Mouse (Mus musculus): Measurements from ENCODE around the gene Rreb1. TPM values are rescaled to one million over a fixed set of nuclear protein-coding genes. Genes with fewer than 3 reads are reported as not detected.

Gene Rreb1
- polyA plus RNA-seq, 1 experiment from 2014 or later: 13.0 TPM

- H3K4me1 ChIP-seq (ENCODE audit: control insufficient read depth, insufficient read depth, low read length): peaks cover 63% of the 10 kb centered on the region
- H3K4me2 ChIP-seq (ENCODE audit: low read depth, low read length): no peak overlapping the region
- WGBS: 24% methylated on average over 2 of the region's 2 CpGs
- no peaks in the 10 kb centered on the region for H3K9me3 ChIP-seq (replicated peaks; ENCODE audit: control insufficient read depth, low read length)
- no peak; the same call in 1 of the 2 replicates for ATAC-seq (replicated peaks; ENCODE audit: extremely low read depth, insufficient read depth, low FRiP score)
- H3K9ac ChIP-seq (ENCODE audit: low read length): no peak overlapping the region
- no peaks in the 10 kb centered on the region for H3K27me3 ChIP-seq (ENCODE audit: control insufficient read depth, insufficient read depth, low read length)
- H3K4me3 ChIP-seq (ENCODE audit: low read length): no peak overlapping the region
- no peaks in the 10 kb centered on the region for H3K36me3 ChIP-seq (ENCODE audit: control insufficient read depth, insufficient read depth)
- peak overlapping the region; percentile 69 for H3K27ac ChIP-seq (ENCODE audit: low read length)
These were observed 100.7 kb downstream of the Rreb1 start for GRCm38 (mm10) chr13:37878918-37879331.

- no peak for ATAC-seq (replicated peaks; ENCODE audit: extremely low read depth, insufficient read depth, low FRiP score)
- no peaks in the 10 kb centered on the region for H3K36me3 ChIP-seq (ENCODE audit: control insufficient read depth, insufficient read depth)
These were observed 101.4 kb downstream of the Rreb1 start for GRCm38 (mm10) chr13:37879556-37879955.

GRCm38 (mm10) chr13:37880035-37880434, 101.8 kb downstream of the Rreb1 start:
- peak overlapping the region; percentile 33; the same call in 1 of the 2 replicates for H3K4me2 ChIP-seq (ENCODE audit: low read depth, low read length)
- H3K4me1 ChIP-seq (ENCODE audit: control insufficient read depth, insufficient read depth, low read length): peaks cover 58% of the 10 kb centered on the region
- no peak overlapping the region for H3K4me3 ChIP-seq (ENCODE audit: low read length)
- no peak for ATAC-seq (replicated peaks; ENCODE audit: extremely low read depth, insufficient read depth, low FRiP score)
- WGBS: 59% methylated on average over 1 of the region's 1 CpGs
- peak overlapping the region; percentile 69 for H3K27ac ChIP-seq (ENCODE audit: low read length)
- 0 out of 2 replicates have a peak overlapping the region, but pooled peaks have one; percentile 11 for H3K9ac ChIP-seq (ENCODE audit: low read length)
- no peaks in the 10 kb centered on the region for H3K9me3 ChIP-seq (replicated peaks; ENCODE audit: control insufficient read depth, low read length)
- no peaks in the 10 kb centered on the region for H3K27me3 ChIP-seq (ENCODE audit: control insufficient read depth, insufficient read depth, low read length)
- H3K36me3 ChIP-seq (ENCODE audit: control insufficient read depth, insufficient read depth): no peaks in the 10 kb centered on the region

More at GRCm38 (mm10) chr13:37879556-37879955, 101.4 kb downstream of the Rreb1 start:
- Histone ChIP-seq H3K9ac (ENCODE audit: low read length) (no peak overlapping the region), H3K9me3 (replicated peaks; ENCODE audit: control insufficient read depth, low read length) (no peaks in the 10 kb centered on the region), H3K27me3 (ENCODE audit: control insufficient read depth, insufficient read depth, low read length) (no peaks in the 10 kb centered on the region), H3K4me2 (ENCODE audit: low read depth, low read length) (no peak overlapping the region), H3K4me1 (ENCODE audit: control insufficient read depth, insufficient read depth, low read length) (peaks cover 63% of the 10 kb centered on the region), H3K4me3 (ENCODE audit: low read length) (no peak overlapping the region), H3K27ac (ENCODE audit: low read length) (peak overlapping the region; percentile 69)
- WGBS: 44% methylated on average over 5 of the region's 5 CpGs

- 0 out of 2 replicates have a peak overlapping the region, but pooled peaks have one; percentile 23 for H3K9ac ChIP-seq (ENCODE audit: low read length)
- no peak overlapping the region for H3K4me3 ChIP-seq (ENCODE audit: low read length)
- H3K4me1 ChIP-seq (ENCODE audit: control insufficient read depth, insufficient read depth, low read length): peaks cover 61% of the 10 kb centered on the region
- no peaks in the 10 kb centered on the region for H3K27me3 ChIP-seq (ENCODE audit: control insufficient read depth, insufficient read depth, low read length)
- H3K9me3 ChIP-seq (replicated peaks; ENCODE audit: control insufficient read depth, low read length): no peaks in the 10 kb centered on the region
- 36% methylated on average over 9 of the region's 9 CpGs for WGBS
- no peaks in the 10 kb centered on the region for H3K36me3 ChIP-seq (ENCODE audit: control insufficient read depth, insufficient read depth)
- peak overlapping the region; percentile 69 for H3K27ac ChIP-seq (ENCODE audit: low read length)
- H3K4me2 ChIP-seq (ENCODE audit: low read depth, low read length): peak overlapping the region; percentile 33
- 0 out of 2 replicates have a peak, but pooled peaks have one; percentile 10 for ATAC-seq (replicated peaks; ENCODE audit: extremely low read depth, insufficient read depth, low FRiP score)
These were observed 102.5 kb downstream of the Rreb1 start for GRCm38 (mm10) chr13:37880581-37881130.

GRCm38 (mm10) chr13:37882521-37882920, 104.3 kb downstream of the Rreb1 start:
- H3K36me3 ChIP-seq (ENCODE audit: control insufficient read depth, insufficient read depth): no peaks in the 10 kb centered on the region
- peaks cover 55% of the 10 kb centered on the region for H3K4me1 ChIP-seq (ENCODE audit: control insufficient read depth, insufficient read depth, low read length)
- H3K27me3 ChIP-seq (ENCODE audit: control insufficient read depth, insufficient read depth, low read length): no peaks in the 10 kb centered on the region
- H3K27ac ChIP-seq (ENCODE audit: low read length): no peak overlapping the region
- H3K4me3 ChIP-seq (ENCODE audit: low read length): no peak overlapping the region
- H3K9ac ChIP-seq (ENCODE audit: low read length): no peak overlapping the region
- no peaks in the 10 kb centered on the region for H3K9me3 ChIP-seq (replicated peaks; ENCODE audit: control insufficient read depth, low read length)
- H3K4me2 ChIP-seq (ENCODE audit: low read depth, low read length): no peak overlapping the region
- ATAC-seq (replicated peaks; ENCODE audit: extremely low read depth, insufficient read depth, low FRiP score): no peak
- 74% methylated on average over 8 of the region's 8 CpGs for WGBS

GRCm38 (mm10) chr13:37883008-37883407, 104.8 kb downstream of the Rreb1 start:
- H3K9ac ChIP-seq (ENCODE audit: low read length): no peak overlapping the region

GRCm38 (mm10) chr13:37885392-37885791, 107.2 kb downstream of the Rreb1 start:
- H3K27me3 ChIP-seq (ENCODE audit: control insufficient read depth, insufficient read depth, low read length): no peaks in the 10 kb centered on the region
- no peak for ATAC-seq (replicated peaks; ENCODE audit: extremely low read depth, insufficient read depth, low FRiP score)
- WGBS: 87% methylated on average over 2 of the region's 2 CpGs
- H3K9me3 ChIP-seq (replicated peaks; ENCODE audit: control insufficient read depth, low read length): no peaks in the 10 kb centered on the region
- no peak overlapping the region for H3K27ac ChIP-seq (ENCODE audit: low read length)
- H3K4me3 ChIP-seq (ENCODE audit: low read length): no peak overlapping the region
- H3K9ac ChIP-seq (ENCODE audit: low read length): no peak overlapping the region
- H3K36me3 ChIP-seq (ENCODE audit: control insufficient read depth, insufficient read depth): peaks cover 12% of the 10 kb centered on the region
- no peak overlapping the region for H3K4me2 ChIP-seq (ENCODE audit: low read depth, low read length)
- H3K4me1 ChIP-seq (ENCODE audit: control insufficient read depth, insufficient read depth, low read length): peaks cover 35% of the 10 kb centered on the region

More at GRCm38 (mm10) chr13:37883008-37883407, 104.8 kb downstream of the Rreb1 start:
- peaks cover 55% of the 10 kb centered on the region for H3K4me1 ChIP-seq (ENCODE audit: control insufficient read depth, insufficient read depth, low read length)
- 85% methylated on average over 5 of the region's 5 CpGs for WGBS
- H3K4me3 ChIP-seq (ENCODE audit: low read length): no peak overlapping the region
- H3K4me2 ChIP-seq (ENCODE audit: low read depth, low read length): no peak overlapping the region
- no peaks in the 10 kb centered on the region for H3K9me3 ChIP-seq (replicated peaks; ENCODE audit: control insufficient read depth, low read length)
- ATAC-seq (replicated peaks; ENCODE audit: extremely low read depth, insufficient read depth, low FRiP score): no peak
- peak overlapping the region; percentile 9; the same call in 1 of the 2 replicates for H3K27ac ChIP-seq (ENCODE audit: low read length)
- no peaks in the 10 kb centered on the region for H3K36me3 ChIP-seq (ENCODE audit: control insufficient read depth, insufficient read depth)
- no peaks in the 10 kb centered on the region for H3K27me3 ChIP-seq (ENCODE audit: control insufficient read depth, insufficient read depth, low read length)

- H3K36me3 ChIP-seq (ENCODE audit: control insufficient read depth, insufficient read depth): peaks cover 15% of the 10 kb centered on the region
- no peak overlapping the region for H3K27ac ChIP-seq (ENCODE audit: low read length)
- no peak overlapping the region for H3K9ac ChIP-seq (ENCODE audit: low read length)
- H3K4me2 ChIP-seq (ENCODE audit: low read depth, low read length): no peak overlapping the region
- H3K27me3 ChIP-seq (ENCODE audit: control insufficient read depth, insufficient read depth, low read length): no peaks in the 10 kb centered on the region
- peaks cover 28% of the 10 kb centered on the region for H3K4me1 ChIP-seq (ENCODE audit: control insufficient read depth, insufficient read depth, low read length)
- no peaks in the 10 kb centered on the region for H3K9me3 ChIP-seq (replicated peaks; ENCODE audit: control insufficient read depth, low read length)
- H3K4me3 ChIP-seq (ENCODE audit: low read length): no peak overlapping the region
- no peak for ATAC-seq (replicated peaks; ENCODE audit: extremely low read depth, insufficient read depth, low FRiP score)
- WGBS: 57% methylated on average over 6 of the region's 6 CpGs
These were observed 107.8 kb downstream of the Rreb1 start for GRCm38 (mm10) chr13:37886024-37886423.

GRCm38 (mm10) chr13:37894756-37895155, 116.6 kb downstream of the Rreb1 start:
- Histone ChIP-seq H3K9me3 (replicated peaks; ENCODE audit: control insufficient read depth, low read length) (no peaks in the 10 kb centered on the region), H3K4me2 (ENCODE audit: low read depth, low read length) (no peak overlapping the region), H3K4me3 (ENCODE audit: low read length) (no peak overlapping the region), H3K4me1 (ENCODE audit: control insufficient read depth, insufficient read depth, low read length) (peaks cover 24% of the 10 kb centered on the region), H3K36me3 (ENCODE audit: control insufficient read depth, insufficient read depth) (peaks cover 40% of the 10 kb centered on the region), H3K27ac (ENCODE audit: low read length) (peak overlapping the region; percentile 80), H3K27me3 (ENCODE audit: control insufficient read depth, insufficient read depth, low read length) (no peaks in the 10 kb centered on the region), H3K9ac (ENCODE audit: low read length) (no peak overlapping the region)
- WGBS: 62% methylated on average over 8 of the region's 8 CpGs
- no peak for ATAC-seq (replicated peaks; ENCODE audit: extremely low read depth, insufficient read depth, low FRiP score)

All from heart, embryonic 16.5 days (tissue).